Mouse (Mus musculus) forelimb bud, embryonic 11.5 days (tissue): ENCODE measurements around the gene Eif3k.
A peak's percentile ranks its signal among the peaks of the same experiment; 100 is the strongest.
"Not testable (repeated sequence)": the region's sequence is repeated elsewhere in the genome, so short reads cannot be mapped to it uniquely, and the experiment has no call there.

ENCODE experiments used
- DNase-seq: peaks from one replicate; pipeline ENCODE4 v3.0.0-alpha.2; 2012; ENCODE audit warnings: low read depth, low spot score

Eif3k gene

GRCm38 (mm10) chr7:28985207-28985606 lies 3.5 kb upstream of the Eif3k start:
- DNase-seq, result no peak

DNA sequence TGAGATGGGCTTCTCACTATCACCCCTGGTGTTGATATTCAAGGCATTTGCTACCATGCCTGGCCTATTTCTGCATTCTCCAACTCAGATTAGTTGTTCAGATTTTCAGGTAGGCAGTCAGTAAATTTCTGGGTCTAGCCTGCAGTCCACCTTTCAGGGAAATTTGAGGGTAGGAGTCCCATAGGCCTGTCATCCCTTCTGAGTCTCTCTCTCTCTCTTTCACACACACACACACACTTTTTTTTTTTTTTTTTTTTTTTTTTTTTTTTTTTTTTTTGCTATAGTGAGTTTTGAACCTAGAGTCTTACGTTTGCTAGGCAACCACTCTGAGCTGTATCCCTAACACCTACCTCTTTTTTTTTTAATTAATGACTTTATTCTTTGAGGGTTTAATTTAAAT lies 2.8 kb upstream of the Eif3k start:
- DNase-seq, result no peak

DNA sequence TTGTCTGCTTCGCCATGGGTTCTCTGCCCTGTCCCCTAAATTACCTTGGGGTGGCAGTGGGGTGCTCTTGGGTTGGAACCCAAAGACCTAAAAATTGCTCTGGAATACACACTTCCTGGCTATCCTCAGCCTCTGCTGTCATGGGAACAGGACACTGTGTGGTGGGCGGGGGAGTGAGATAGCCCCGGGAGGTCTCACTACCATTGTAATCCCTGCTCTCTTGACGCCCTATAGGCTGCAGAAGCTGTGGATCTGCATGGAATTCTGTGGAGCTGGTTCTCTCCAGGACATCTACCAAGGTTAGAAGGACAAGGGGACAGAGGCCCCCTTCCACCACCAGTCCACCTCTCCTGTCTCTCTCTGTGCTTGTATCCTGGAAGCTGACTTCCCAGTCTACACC lies 2.2 kb upstream of the Eif3k start:
- no peak for DNase-seq

GRCm38 (mm10) chr7:28983141-28983564 lies 1.5 kb upstream of the Eif3k start:
- no peak for DNase-seq

DNA sequence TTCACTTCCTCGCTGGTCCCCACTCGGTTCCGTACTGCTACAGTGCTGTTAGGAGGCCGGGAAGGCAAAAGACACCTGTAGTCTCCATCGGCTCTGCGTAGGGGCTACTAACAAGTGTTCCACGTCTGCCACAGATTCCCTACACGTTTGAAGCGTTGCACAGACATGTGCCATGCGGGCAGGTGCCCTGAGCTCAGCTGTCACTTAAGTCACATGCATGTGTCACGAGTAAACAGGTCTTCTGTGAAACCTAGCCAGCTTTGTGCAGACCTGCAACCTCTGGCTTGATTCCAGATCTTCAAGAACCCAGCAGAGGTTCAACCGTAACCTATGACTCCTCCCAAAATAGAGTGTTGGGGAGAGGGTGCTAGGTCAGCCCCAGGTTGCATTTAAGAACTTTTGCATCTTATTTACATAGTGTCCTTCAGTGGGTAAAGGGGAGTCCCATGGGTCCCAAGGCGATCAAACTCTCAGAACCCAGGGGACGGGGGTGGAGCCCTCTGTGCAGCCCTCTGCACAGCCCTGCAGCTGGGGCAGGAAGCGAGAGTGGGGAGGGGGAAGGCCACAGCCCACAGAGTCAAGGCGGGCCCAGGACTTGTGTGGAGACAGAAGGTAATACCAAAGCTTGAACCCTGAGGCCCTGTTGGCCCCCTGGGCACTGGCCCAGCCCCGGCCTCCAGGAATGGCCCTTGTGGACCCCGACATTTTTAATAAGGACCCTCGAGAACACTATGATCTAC lies 780 bp upstream of the Eif3k start:
- no peak for DNase-seq

DNA sequence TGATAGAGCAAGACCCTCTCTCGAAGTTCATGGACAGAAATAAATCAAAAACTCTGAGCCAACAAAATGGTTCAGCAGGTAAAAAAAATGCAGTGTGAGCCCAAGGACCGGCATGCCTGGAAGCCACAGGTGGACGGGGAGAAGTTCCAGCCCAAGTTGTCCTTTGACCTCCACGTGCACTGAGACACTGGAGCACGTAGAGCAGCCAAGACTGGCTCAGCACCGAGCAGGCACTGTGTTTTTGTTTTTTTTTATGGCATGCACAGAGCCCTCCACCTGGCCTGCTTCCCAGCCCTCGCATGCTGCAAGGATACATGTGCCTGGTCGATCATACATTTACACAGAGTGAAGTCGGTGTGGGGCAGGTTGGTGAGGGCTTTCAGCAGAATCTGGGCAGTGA lies 4.1 kb downstream of the Eif3k start:
- DNase-seq, result no peak

GRCm38 (mm10) chr7:28973025-28973424 lies 8.6 kb downstream of the Eif3k start:
- DNase-seq, result no peak

- peak; percentile 78 for DNase-seq
Observed at GRCm38 (mm10) chr7:28972542-28972985, 9.1 kb downstream of the Eif3k start.

DNA sequence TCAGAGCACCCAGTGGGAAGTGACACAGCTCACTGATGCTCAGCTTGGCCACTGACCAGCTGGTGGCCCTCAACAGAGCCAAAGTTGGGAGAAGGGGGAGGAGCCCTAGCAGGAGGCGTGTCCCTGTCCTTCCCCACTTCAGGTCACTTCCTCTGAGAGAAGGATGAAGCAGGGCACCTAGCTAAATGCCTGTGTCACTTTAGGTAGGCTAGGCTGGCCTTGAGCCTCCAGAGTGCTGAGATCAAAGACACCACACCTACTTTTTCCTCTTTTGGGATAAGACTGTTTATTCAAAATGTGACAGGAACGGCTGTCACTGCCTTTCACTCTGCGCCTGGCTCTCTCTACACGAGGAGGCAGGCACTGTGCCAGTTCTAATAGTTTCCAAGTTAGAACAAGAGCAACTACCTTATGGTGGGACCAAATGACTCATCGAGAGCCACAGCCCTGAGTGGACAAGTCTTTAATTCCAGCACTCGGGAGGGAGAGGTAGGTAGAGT lies 9.8 kb downstream of the Eif3k start:
- no peak for DNase-seq

DNA sequence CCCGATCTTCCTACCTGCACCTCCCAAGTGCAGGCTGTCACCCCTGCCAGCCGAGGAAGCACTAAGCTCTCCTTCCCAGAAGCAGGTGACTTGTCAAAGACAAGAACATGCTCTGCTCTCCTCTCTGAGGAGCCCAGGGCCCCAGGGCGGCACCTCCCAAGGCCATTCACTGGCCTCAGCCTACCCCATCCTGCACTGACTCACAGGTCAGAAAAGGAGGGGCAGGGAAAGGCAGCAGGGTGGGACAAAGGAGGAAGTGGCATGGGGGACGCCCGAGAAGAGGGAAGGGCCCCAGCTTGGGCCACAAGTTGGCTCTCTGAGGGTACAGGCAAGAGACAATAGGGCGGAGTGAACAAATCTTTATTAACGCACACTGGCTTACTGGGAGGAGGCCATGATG lies 10.6 kb downstream of the Eif3k start:
- no peak for DNase-seq

GRCm38 (mm10) chr7:28969672-28970394 lies 11.8 kb downstream of the Eif3k start:
- DNase-seq, result no peak

GRCm38 (mm10) chr7:28969271-28969670 lies 12.4 kb downstream of the Eif3k start:
- DNase-seq, result no peak

GRCm38 (mm10) chr7:28968120-28968519 lies 13.5 kb downstream of the Eif3k start:
- DNase-seq, result not testable (repeated sequence)

DNA sequence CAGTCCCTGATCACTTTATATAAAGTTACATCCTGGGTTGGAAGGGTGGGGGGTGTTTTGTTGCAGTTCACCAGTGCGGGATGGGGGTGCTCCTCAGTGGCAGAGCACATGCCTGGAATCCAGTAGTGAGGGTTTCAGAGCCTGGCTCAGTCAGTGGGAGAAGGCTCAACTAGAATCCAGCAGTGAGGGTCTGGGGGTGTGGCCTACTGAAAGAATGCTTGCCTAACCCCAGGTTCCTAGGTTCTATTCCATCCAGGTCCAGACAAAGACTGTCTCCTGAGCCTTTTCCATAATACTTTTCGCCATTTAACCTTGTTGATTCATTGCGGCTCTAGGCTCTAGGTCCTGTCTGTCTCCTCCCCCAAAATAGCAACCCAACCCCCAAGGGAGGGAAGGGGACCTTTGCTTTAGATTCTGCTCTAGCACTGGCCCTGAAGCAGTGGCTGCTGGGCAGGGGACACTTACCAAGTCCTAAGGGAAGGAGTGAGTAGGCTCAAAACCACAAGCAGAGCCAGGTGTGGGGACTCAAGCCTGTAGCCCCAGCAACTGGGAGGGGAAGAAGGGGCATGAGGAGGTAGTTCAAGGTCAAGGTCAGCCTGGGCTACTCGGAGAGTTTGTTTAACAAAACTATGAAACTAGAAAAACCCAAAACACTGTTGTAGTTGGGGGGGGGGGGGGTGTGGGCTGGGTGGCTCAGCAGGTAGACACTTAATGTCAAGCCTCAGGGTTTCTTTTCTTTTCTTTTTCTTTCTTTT lies 14.7 kb downstream of the Eif3k start:
- no peak for DNase-seq

DNA sequence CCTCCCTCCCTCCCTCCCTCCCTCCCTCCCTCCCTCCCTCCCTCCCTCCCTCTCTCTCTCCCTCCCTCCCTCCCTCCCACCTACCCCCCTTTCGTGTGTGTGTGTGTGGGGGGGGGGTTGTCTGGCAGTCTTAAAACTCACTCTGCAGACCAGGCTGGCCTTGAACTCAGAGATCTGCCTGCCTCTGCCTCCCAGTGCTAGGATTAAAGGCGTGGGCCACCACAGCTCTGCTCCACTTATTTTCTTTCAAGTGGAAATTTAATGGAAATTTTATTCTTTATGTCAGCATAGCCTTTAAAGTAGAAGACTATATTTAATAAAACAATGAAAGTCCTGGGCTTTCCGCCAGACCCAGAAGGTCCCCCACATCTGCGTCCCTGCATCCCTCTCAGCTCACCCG lies 15.5 kb downstream of the Eif3k start:
- no peak for DNase-seq

DNA sequence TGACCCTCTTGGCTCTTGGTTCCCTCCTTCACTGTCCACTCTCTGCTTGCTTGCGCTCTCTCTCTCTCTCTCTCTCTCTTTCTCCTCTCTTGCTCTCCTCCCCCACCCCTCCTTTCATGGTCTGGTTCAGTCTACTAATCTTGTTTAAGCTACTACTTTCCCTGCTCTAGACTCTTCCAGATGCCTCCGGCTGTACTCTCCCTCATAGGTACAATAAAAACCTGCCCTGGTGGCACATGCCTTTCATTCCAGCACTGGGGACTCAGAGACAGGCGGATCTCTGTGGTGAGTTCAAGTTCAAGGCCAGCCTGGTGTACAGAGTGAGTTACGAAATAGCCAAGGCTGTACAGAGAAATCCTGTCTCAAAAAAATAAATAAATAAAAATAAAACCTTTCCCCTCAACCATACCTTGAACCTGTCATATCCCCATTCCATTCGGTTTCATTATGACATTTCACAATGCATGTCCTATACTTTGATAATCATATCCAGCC lies 16.3 kb downstream of the Eif3k start:
- no peak for DNase-seq

DNA sequence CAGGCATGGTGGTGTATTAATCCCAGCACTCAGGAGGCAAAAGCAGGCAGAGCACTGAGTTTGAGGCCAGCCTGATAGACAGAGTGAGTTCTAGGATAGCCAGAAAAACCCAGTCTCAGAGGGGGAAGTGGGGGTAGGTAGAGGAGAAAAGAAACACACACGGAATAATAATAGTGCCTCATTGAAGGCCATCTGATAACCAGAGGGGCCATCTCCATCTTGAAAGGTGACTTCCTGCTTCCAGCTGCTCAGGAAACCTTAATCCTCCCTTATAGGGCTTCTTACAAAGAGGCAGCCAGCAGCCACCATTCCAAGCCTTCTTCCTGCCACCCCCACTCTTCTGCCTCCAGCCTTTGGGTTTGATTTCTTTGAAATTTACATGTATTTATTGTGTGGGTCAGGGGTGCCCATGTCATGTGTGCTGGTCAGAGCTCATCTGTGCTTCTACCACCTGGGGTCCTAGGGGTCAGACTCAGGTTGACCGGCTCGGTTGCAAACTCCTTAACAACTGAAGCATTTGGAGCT lies 18.2 kb downstream of the Eif3k start:
- DNase-seq, result no peak

DNA sequence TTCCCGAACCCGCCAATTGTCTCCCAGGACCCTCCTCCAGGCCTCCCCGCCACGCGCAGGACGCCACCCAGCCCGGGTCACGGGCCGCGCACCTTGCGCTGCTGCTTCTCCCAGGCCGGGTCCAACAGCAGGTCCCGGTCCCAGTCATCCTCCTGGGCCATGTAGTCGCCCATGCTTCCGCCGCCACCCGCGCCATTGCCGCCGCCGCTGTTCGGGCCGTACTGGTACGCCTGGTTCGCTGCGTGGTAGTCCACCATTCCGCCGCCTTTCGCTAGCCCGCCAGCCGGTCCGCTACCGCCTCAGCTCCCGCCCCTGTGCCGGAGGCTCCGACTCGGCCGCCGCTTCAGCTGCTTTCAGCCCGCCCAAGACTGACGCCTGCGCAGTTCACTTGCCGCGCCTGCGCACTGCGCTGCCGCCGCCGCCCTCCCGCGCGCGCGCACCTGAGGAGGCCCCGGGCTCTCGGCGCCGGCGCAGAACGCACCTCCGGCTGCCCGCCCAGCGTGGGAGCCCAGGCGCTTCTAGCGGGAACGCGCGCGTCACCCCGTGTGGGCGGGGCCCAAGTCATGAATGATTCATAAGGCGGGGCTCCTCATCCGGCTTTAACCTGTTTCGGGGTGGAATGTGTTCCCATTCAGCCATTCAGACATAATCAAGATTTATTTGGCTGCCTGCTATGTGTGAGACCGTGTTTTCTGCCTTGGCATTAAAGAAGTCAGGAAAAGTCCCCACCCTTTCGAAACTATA lies 19.6 kb downstream of the Eif3k start, which contains the start of gene Actn4:
Gene Actn4 (minus strand): TSS at position 414 of the 744 bp plus-strand sequence.
- DNase-seq, result peak; percentile 97

DNA sequence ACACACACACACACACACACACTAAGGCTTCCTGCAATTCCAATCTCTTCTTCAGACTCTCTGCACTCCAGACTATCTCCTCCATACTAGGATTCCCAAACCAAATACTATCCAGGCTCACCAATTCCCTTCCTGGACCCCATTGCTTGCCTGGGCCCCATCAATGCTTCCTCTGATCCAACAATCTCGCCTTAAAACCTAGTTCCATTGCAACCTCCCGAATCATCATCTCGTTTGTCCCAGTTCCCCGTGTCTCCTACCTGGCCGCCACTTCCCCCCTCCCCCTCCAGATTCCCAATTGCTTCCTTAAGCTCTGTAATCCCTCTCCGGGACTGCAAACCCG lies 20.1 kb downstream of the Eif3k start:
- no peak for DNase-seq

DNA sequence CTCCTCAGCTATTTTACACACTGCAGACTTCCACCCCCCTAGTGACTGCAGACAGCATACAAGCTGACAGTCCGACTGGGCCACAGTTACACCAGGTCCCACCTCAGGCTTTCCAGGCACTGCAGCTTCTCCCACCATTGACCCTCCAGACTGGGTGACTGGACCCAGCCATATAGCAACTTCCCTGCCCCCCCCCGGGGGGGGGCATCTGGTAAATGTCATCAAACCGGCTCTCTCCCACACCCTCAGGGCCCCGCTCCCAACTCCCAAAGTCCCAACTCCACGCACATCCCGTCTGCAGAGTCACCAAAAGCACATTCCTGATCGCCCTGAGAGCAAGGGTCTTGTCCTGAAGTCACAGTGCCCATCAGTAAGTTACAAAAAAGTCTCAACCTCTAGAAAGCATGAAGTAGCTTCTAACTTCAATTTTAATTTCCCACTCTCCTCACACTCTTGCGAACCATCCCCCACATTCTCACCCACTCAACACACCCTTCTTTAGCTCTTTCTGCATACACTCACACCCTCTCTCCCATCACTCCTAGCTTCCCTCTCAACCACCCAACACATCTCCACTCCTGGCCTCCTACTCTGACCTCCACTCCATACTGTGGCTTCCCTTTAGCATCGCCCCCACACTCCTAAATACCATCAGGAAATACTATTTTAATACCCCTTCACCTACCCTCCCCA lies 21.2 kb downstream of the Eif3k start:
- no peak for DNase-seq
